Mouse (Mus musculus) Muller cell, postnatal 12 days (primary cell): ENCODE measurements at regions not wholly inside any gene's neighbourhood (a gene's known extent, or its start where the extent isn't known, plus 50 kb on each side); places are given as distances from the start of the nearest gene placed in this dataset.

ENCODE experiments used
- DNase-seq: peaks from one replicate; pipeline ENCODE4 v3.0.0-alpha.2; 2015; ENCODE audit errors: inconsistent ontology term

GRCm38 (mm10) chr17:48786501-48786900 lies 145.7 kb upstream of the Lrfn2 start:
- no peak for DNase-seq

GRCm38 (mm10) chr17:48789846-48790245 lies 142.3 kb upstream of the Lrfn2 start:
- no peak for DNase-seq

- no peak for DNase-seq
Measured at GRCm38 (mm10) chr17:48790526-48790925, 141.7 kb upstream of the Lrfn2 start.

GRCm38 (mm10) chr17:48792954-48793353 lies 139.2 kb upstream of the Lrfn2 start:
- DNase-seq: no peak

GRCm38 (mm10) chr17:48795773-48796172 lies 136.4 kb upstream of the Lrfn2 start:
- DNase-seq: no peak

- no peak for DNase-seq
Measured at GRCm38 (mm10) chr17:48798196-48798595, 134.0 kb upstream of the Lrfn2 start.

- no peak for DNase-seq
Measured at GRCm38 (mm10) chr17:48802673-48803072, 129.5 kb upstream of the Lrfn2 start.

- no peak for DNase-seq
Measured at GRCm38 (mm10) chr17:48807905-48808304, 124.3 kb upstream of the Lrfn2 start.

- DNase-seq: no peak
Measured at GRCm38 (mm10) chr17:48814753-48815504, 117.2 kb upstream of the Lrfn2 start.

- DNase-seq: no peak
Measured at GRCm38 (mm10) chr17:48816588-48817324, 115.4 kb upstream of the Lrfn2 start.

GRCm38 (mm10) chr17:48817551-48817950 lies 114.6 kb upstream of the Lrfn2 start:
- no peak for DNase-seq

GRCm38 (mm10) chr17:48819703-48820102 lies 112.5 kb upstream of the Lrfn2 start:
- DNase-seq: no peak

- DNase-seq: no peak
Measured at GRCm38 (mm10) chr17:48822101-48822876, 109.9 kb upstream of the Lrfn2 start.

GRCm38 (mm10) chr17:48823921-48824320 lies 108.3 kb upstream of the Lrfn2 start:
- DNase-seq: no peak

- DNase-seq: no peak
Measured at GRCm38 (mm10) chr17:48825212-48825913, 106.8 kb upstream of the Lrfn2 start.

- DNase-seq: no peak
Measured at GRCm38 (mm10) chr17:48838297-48838979, 93.7 kb upstream of the Lrfn2 start.

- no peak for DNase-seq
Measured at GRCm38 (mm10) chr17:48847890-48848289, 84.3 kb upstream of the Lrfn2 start.

GRCm38 (mm10) chr17:48850910-48851309 lies 81.3 kb upstream of the Lrfn2 start:
- no peak for DNase-seq

- no peak for DNase-seq
Measured at GRCm38 (mm10) chr17:48858891-48859290, 73.3 kb upstream of the Lrfn2 start.

GRCm38 (mm10) chr17:48870443-48870842 lies 61.7 kb upstream of the Lrfn2 start:
- no peak for DNase-seq

- DNase-seq: no peak
Measured at GRCm38 (mm10) chr17:48877505-48877904, 54.7 kb upstream of the Lrfn2 start.
